Mouse (Mus musculus): Measurements from ENCODE around the gene Ralgapb.
"Not testable (repeated sequence)": the region's sequence is repeated elsewhere in the genome, so short reads cannot be mapped to it uniquely, and the experiment has no call there.

Gene Ralgapb

GRCm38 (mm10) chr2:158409595-158410021 is at the start of gene Ralgapb:
TSS of gene Ralgapb (plus strand) at chr2:158409848.
- peak; percentile 98 for DNase-seq

- peak; percentile 90 for DNase-seq
Measured at GRCm38 (mm10) chr2:158360873-158361677, 48.6 kb upstream of the Ralgapb start.

- DNase-seq = no peak
Measured at GRCm38 (mm10) chr2:158361678-158362320, 47.8 kb upstream of the Ralgapb start.

- DNase-seq = no peak
Measured at GRCm38 (mm10) chr2:158364175-158364574, 45.5 kb upstream of the Ralgapb start.

GRCm38 (mm10) chr2:158365099-158365850 is 44.4 kb upstream of the Ralgapb start:
- DNase-seq = no peak

GRCm38 (mm10) chr2:158367654-158368053 is 42.0 kb upstream of the Ralgapb start:
- DNase-seq = no peak

- DNase-seq = no peak
Measured at GRCm38 (mm10) chr2:158368313-158368712, 41.3 kb upstream of the Ralgapb start.

GRCm38 (mm10) chr2:158369474-158370172 is 40.0 kb upstream of the Ralgapb start:
- no peak for DNase-seq

- DNase-seq = no peak
Measured at GRCm38 (mm10) chr2:158370173-158370550, 39.5 kb upstream of the Ralgapb start.

- no peak for DNase-seq
Measured at GRCm38 (mm10) chr2:158373061-158373460, 36.6 kb upstream of the Ralgapb start.

GRCm38 (mm10) chr2:158373516-158373915 is 36.1 kb upstream of the Ralgapb start:
- no peak for DNase-seq

GRCm38 (mm10) chr2:158375443-158376122 is 34.1 kb upstream of the Ralgapb start, which contains the start of gene Snhg11:
TSS of gene Snhg11 (plus strand) at chr2:158375638.
- DNase-seq = peak; percentile 53

- DNase-seq = no peak
Measured at GRCm38 (mm10) chr2:158376123-158376687, 33.4 kb upstream of the Ralgapb start.

GRCm38 (mm10) chr2:158376798-158377197 is 32.9 kb upstream of the Ralgapb start:
- no peak for DNase-seq

GRCm38 (mm10) chr2:158377811-158378210 is 31.8 kb upstream of the Ralgapb start:
- DNase-seq = no peak

- DNase-seq = peak; percentile 62
Measured at GRCm38 (mm10) chr2:158379354-158380078, 30.1 kb upstream of the Ralgapb start.

GRCm38 (mm10) chr2:158386072-158386471 is 23.6 kb upstream of the Ralgapb start:
- DNase-seq = no peak

- DNase-seq = no peak
Measured at GRCm38 (mm10) chr2:158389421-158389820, 20.2 kb upstream of the Ralgapb start.

GRCm38 (mm10) chr2:158396369-158396768 is 13.3 kb upstream of the Ralgapb start:
- DNase-seq = no peak

GRCm38 (mm10) chr2:158397140-158397539 is 12.5 kb upstream of the Ralgapb start:
- DNase-seq = not testable (repeated sequence)

- no peak for DNase-seq
Measured at GRCm38 (mm10) chr2:158402915-158403314, 6.7 kb upstream of the Ralgapb start.

Data from liver (tissue).